Mouse (Mus musculus): ENCODE data around the gene Fam102b.

GRCm38 (mm10) chr3:108964361-108965044 lies 62.9 kb downstream of the Fam102b start:
- TF ChIP-seq CTCF (IDR thresholded peaks at IDR 0.05; ENCODE audit: extremely low read depth, insufficient read depth, insufficient read length, insufficient replicate concordance) (no peak), POLR2A (IDR thresholded peaks at IDR 0.05; ENCODE audit: low read depth, low read length) (no peak)
